Mouse (Mus musculus) heart, postnatal 0 days (tissue): Measurements from ENCODE around the gene Tpra1.

Experiments used
- CTCF ChIP-seq: IDR thresholded peaks from 2 replicates; pipeline ENCODE4 v1.5.1; 2016; ENCODE audit warnings: antibody characterized with exemption, control low read depth, low read depth
- EP300 ChIP-seq: IDR thresholded peaks from 2 replicates; pipeline ENCODE4 v1.6.1; 2016; ENCODE audit warnings: antibody characterized with exemption, low read depth

DNA sequence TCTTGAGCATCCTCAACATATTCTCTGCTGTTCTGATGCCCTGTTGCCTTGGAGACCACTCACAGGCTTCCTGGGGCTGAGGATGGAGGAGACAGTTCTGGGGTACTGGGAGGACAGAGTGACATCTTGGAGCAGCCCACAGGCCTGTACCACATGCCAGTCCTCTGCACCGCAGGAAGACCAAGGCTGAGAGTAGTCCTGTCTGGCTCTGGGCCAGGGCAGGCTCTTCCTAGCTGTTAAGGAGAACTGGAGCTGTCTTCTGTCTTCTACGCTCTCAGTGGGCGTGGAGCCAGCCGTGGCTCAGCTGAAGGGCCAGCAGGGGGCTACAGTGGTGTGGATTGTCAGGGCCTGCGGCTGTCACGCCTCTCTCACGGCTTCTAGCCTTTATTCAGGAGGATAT, 57.8 kb downstream of the Tpra1 start:
- TF ChIP-seq CTCF (peak; percentile 63), EP300 (no peak)
